ENCODE assay signal across 12 mouse cellular contexts in genomic region chr9:56166161-56166560, GRCm38 (mm10). TPM values are rescaled to one million over a fixed set of nuclear protein-coding genes. Genes with fewer than 3 reads are reported as not detected.
DNase-seq lines count a peak whose midpoint lies in the region; ATAC-seq lines count a peak whose summit lies in the region.
"Had no signal": no experiment of that assay in that cellular context is flagged by ENCODE, and none has a peak within 500 bp of the region (broad histone marks: within the 10 kb centered on the region; RNA-seq: fewer than 3 reads in every experiment).

No protein-coding gene starts in this region.

- H3K27ac ChIP-seq in midbrain, embryonic 10.5 days (replicated peaks): 0 out of 2 replicates have a peak overlapping the region, but pooled peaks have one; percentile 42
- no peak overlapping the region for H3K27ac ChIP-seq in midbrain, embryonic 16.5 days (ENCODE audit: low read length)
- H3K27ac ChIP-seq: hindbrain, embryonic 15.5 days had no signal

- peaks cover 44% of the 10 kb centered on the region for H3K4me1 ChIP-seq in midbrain, embryonic 10.5 days
- peaks cover 11% of the 10 kb centered on the region for H3K4me1 ChIP-seq in midbrain, embryonic 16.5 days (ENCODE audit: control insufficient read depth, insufficient read depth, low read length)

- intact Hi-C loops in left cerebral cortex, postnatal 25 days (cut with DNase I): no loop called here

- WGBS in midbrain, embryonic 10.5 days: 79% methylated on average over 5 of the region's 5 CpGs
- WGBS in midbrain, embryonic 16.5 days: 73% methylated on average over 5 of the region's 5 CpGs

- no peaks in the 10 kb centered on the region for H3K36me3 ChIP-seq in midbrain, embryonic 10.5 days
- no peaks in the 10 kb centered on the region for H3K36me3 ChIP-seq in midbrain, embryonic 16.5 days (ENCODE audit: control insufficient read depth, insufficient read depth, low read length)
- H3K36me3 ChIP-seq: hindbrain, embryonic 15.5 days had no signal

- H3K9ac ChIP-seq in midbrain, embryonic 16.5 days (ENCODE audit: low read depth, low read length): no peak overlapping the region
- H3K9ac ChIP-seq: hindbrain, embryonic 15.5 days had no signal

- H3K27me3 ChIP-seq in midbrain, embryonic 10.5 days (ENCODE audit: low read depth, poor library complexity, severe bottlenecking): no peaks in the 10 kb centered on the region
- H3K27me3 ChIP-seq in midbrain, embryonic 16.5 days (ENCODE audit: control insufficient read depth, insufficient read depth, low read depth, low read length): no peaks in the 10 kb centered on the region
- H3K27me3 ChIP-seq: hindbrain, embryonic 15.5 days had no signal

- no peak for DNase-seq in midbrain, embryonic 10.5 days (ENCODE audit: low spot score)
- peak; percentile 12 for DNase-seq in adipocyte (ENCODE audit: low spot score)
- DNase-seq in testis, postnatal 10 days (ENCODE audit: low spot score): no peak
- DNase-seq in left cerebral cortex, postnatal 25 days (ENCODE audit: low spot score in 2 of 2): no peak
- no peak for DNase-seq in ovary, postnatal 14 days (ENCODE audit: low spot score)
- DNase-seq: adrenal gland, postnatal 10 days; right cerebral cortex, postnatal 4 days had no signal

- no peak overlapping the region for H3K4me3 ChIP-seq in midbrain, embryonic 10.5 days
- no peak overlapping the region for H3K4me3 ChIP-seq in midbrain, embryonic 16.5 days (ENCODE audit: low read depth, low read length)
- H3K4me3 ChIP-seq: hindbrain, embryonic 15.5 days had no signal

- ATAC-seq in midbrain, embryonic 16.5 days: no peak
- peak; percentile 71 to 80; a peak in 3 of 4 replicates for ATAC-seq in hematopoietic stem cell, adult 5-6 weeks (replicated peaks in 1 of 2; ENCODE audit: insufficient read depth in 1 of 2, low FRiP score in 2 of 2, low TSS enrichment in 1 of 2, low read depth in 1 of 2, poor library complexity in 2 of 2, severe bottlenecking in 2 of 2)
- 0 out of 2 replicates have a peak, but pooled peaks have one; percentile 38 for ATAC-seq in megakaryocyte, adult 5-6 weeks (ENCODE audit: poor library complexity, severe bottlenecking)
- ATAC-seq: CD4-positive, CD25-positive, alpha-beta regulatory T cell, adult 4 months had no signal

- H3K9me3 ChIP-seq in midbrain, embryonic 10.5 days (replicated peaks): no peaks in the 10 kb centered on the region
- 0 out of 2 replicates have a peak, but pooled peaks cover 2% of the 10 kb centered on the region for H3K9me3 ChIP-seq in midbrain, embryonic 16.5 days (replicated peaks; ENCODE audit: control insufficient read depth, low read length, poor library complexity, severe bottlenecking)

- H3K4me2 ChIP-seq in midbrain, embryonic 16.5 days (ENCODE audit: low read length): no peak overlapping the region
- H3K4me2 ChIP-seq: hindbrain, embryonic 15.5 days had no signal

RNA-seq across cellular contexts. Expression of gene Tspan3, which starts 0.9 kb away (rescaled TPM):
- polyA plus RNA-seq in midbrain, embryonic 10.5 days (2016; fragmentation: Nextera tagmentation; extraction: Ambion mirVana): 570 and 611 TPM in 2 replicates
- 561 and 610 TPM in 2 replicates for polyA plus RNA-seq in midbrain, embryonic 16.5 days (2015; fragmentation: Nextera tagmentation; extraction: Ambion mirVana)
- total RNA-seq in hematopoietic stem cell, adult 5-6 weeks (2017): 91.3 and 100 TPM in 2 replicates
- total RNA-seq in megakaryocyte, adult 5-6 weeks (2015): 22.5 and 28.9 TPM in 2 replicates
- 17.9 and 20.4 TPM in 2 replicates for total RNA-seq in megakaryocyte, adult 5-6 weeks (2017)
- 100 to 1,000 TPM; 377 to 393 TPM for total RNA-seq in left cerebral cortex, postnatal 25 days (2021)
